ENCODE assay signal across 25 mouse cellular contexts in the genomic region with DNA sequence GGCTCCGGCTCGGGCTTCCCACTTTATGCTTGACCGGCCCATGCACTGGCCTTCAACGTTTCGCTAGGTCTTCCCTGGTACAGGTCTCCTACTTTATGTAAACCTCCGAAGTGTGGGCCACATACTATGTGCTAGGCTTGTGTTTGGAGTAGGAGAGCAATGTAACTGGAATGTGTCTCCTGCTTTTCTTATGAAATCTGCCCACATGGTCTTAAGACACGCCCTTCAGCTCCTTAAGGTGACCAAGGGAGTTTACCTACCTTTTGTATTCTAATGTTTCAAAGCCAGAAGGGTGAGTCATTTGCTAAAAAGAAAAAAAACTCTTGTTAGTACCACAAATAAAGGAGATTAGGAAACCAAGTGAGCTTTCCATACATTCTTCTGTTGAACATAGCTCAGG.
A peak's percentile ranks its signal among the peaks of the same experiment; 100 is the strongest.
DNase-seq lines count a peak whose midpoint lies in the region; ATAC-seq and TF ChIP-seq lines count a peak whose summit lies in the region.
"Had no signal": no experiment of that assay in that cellular context is flagged by ENCODE, and none has a peak within 500 bp of the region (broad histone marks: within the 10 kb centered on the region; RNA-seq: fewer than 3 reads in every experiment).

No protein-coding gene starts in this region.

- 86% methylated on average over 7 of the region's 7 CpGs for WGBS in embryonic facial prominence, embryonic 13.5 days
- 85% methylated on average over 7 of the region's 7 CpGs for WGBS in embryonic facial prominence, embryonic 10.5 days
- 62% methylated on average over 7 of the region's 7 CpGs for WGBS in stomach, postnatal 0 days

- TF ChIP-seq EP300 in stomach, postnatal 0 days (optimal IDR thresholded peaks at IDR 0.05), result no peak

- no peak overlapping the region for H3K9ac ChIP-seq in embryonic facial prominence, embryonic 13.5 days
- no peak overlapping the region for H3K9ac ChIP-seq in stomach, postnatal 0 days (ENCODE audit: low read length)
- H3K9ac ChIP-seq: embryonic facial prominence, embryonic 15.5 days; heart, embryonic 13.5 days; hindbrain, embryonic 13.5 days had no signal

- no peak overlapping the region for H3K4me3 ChIP-seq in embryonic facial prominence, embryonic 13.5 days
- H3K4me3 ChIP-seq in embryonic facial prominence, embryonic 10.5 days, result no peak overlapping the region
- H3K4me3 ChIP-seq in stomach, postnatal 0 days (ENCODE audit: low read depth, low read length), result no peak overlapping the region
- H3K4me3 ChIP-seq: embryonic facial prominence, embryonic 15.5 days; erythroblast, embryonic 14.5 days; forebrain, embryonic 10.5 days; gastrocnemius, adult 2 months; heart, embryonic 13.5 days; hindbrain, embryonic 13.5 days had no signal

- H3K27ac ChIP-seq in embryonic facial prominence, embryonic 13.5 days, result no peak overlapping the region
- no peak overlapping the region for H3K27ac ChIP-seq in embryonic facial prominence, embryonic 10.5 days (replicated peaks)
- peak overlapping the region; percentile 24; the same call in 1 of the 2 replicates for H3K27ac ChIP-seq in stomach, postnatal 0 days (replicated peaks)
- H3K27ac ChIP-seq: embryonic facial prominence, embryonic 15.5 days; forebrain, embryonic 10.5 days; gastrocnemius, adult 2 months; heart, embryonic 13.5 days; hindbrain, embryonic 13.5 days; hindbrain, postnatal 0 days had no signal

- H3K9me3 ChIP-seq in embryonic facial prominence, embryonic 13.5 days, result no peaks in the 10 kb centered on the region
- H3K9me3 ChIP-seq in embryonic facial prominence, embryonic 10.5 days, result no peaks in the 10 kb centered on the region
- H3K9me3 ChIP-seq in stomach, postnatal 0 days (ENCODE audit: control insufficient read depth, low read length), result no peaks in the 10 kb centered on the region
- H3K9me3 ChIP-seq: embryonic facial prominence, embryonic 15.5 days; forebrain, embryonic 10.5 days; heart, embryonic 13.5 days; hindbrain, embryonic 13.5 days had no signal

- no peak for DNase-seq in embryonic facial prominence, embryonic 10.5 days (ENCODE audit: low spot score)
- DNase-seq in R1 (ENCODE audit: low read depth, low spot score), result peak; percentile 16
- peak; percentile 61 for DNase-seq in lung, postnatal 36 days
- peak; percentile 37 for DNase-seq in stomach, postnatal 0 days (ENCODE audit: low spot score)
- no peak for DNase-seq in embryo, embryonic 9.5 days (ENCODE audit: extremely low spot score)
- no peak for DNase-seq in Muller cell, postnatal 12 days (ENCODE audit: inconsistent ontology term)
- DNase-seq: adrenal gland, postnatal 14 days; B cell, adult 2 months; cerebellum, adult 11-12 months; cerebellum, adult 9-10 months; cerebellum, postnatal 25 days; gastrocnemius, adult 2 months; gastrocnemius, postnatal 25 days; heart, postnatal 4 days had no signal

- no peaks in the 10 kb centered on the region for H3K36me3 ChIP-seq in embryonic facial prominence, embryonic 13.5 days
- H3K36me3 ChIP-seq in embryonic facial prominence, embryonic 10.5 days (replicated peaks), result no peaks in the 10 kb centered on the region
- H3K36me3 ChIP-seq in stomach, postnatal 0 days (ENCODE audit: control insufficient read depth, insufficient read depth, low read length), result no peaks in the 10 kb centered on the region
- H3K36me3 ChIP-seq: embryonic facial prominence, embryonic 15.5 days; forebrain, embryonic 10.5 days; G1E; heart, embryonic 13.5 days; hindbrain, embryonic 13.5 days had no signal

- no peak for TF ChIP-seq CTCF in stomach, postnatal 0 days (IDR thresholded peaks at IDR 0.05; ENCODE audit: low read depth)

- no peaks in the 10 kb centered on the region for H3K27me3 ChIP-seq in embryonic facial prominence, embryonic 13.5 days
- no peaks in the 10 kb centered on the region for H3K27me3 ChIP-seq in embryonic facial prominence, embryonic 10.5 days (replicated peaks; ENCODE audit: low read depth, poor library complexity, severe bottlenecking)
- no peaks in the 10 kb centered on the region for H3K27me3 ChIP-seq in stomach, postnatal 0 days (ENCODE audit: control insufficient read depth, insufficient read depth, low read length)
- H3K27me3 ChIP-seq: embryonic facial prominence, embryonic 15.5 days; hindbrain, embryonic 13.5 days had no signal

- 0 out of 2 replicates have a peak, but pooled peaks have one; percentile 15 for ATAC-seq in embryonic facial prominence, embryonic 13.5 days (ENCODE audit: insufficient number of reproducible peaks, insufficient read depth, low FRiP score, low TSS enrichment, low read depth)
- ATAC-seq in stomach, postnatal 0 days (ENCODE audit: low FRiP score, low TSS enrichment), result peak; percentile 95
- ATAC-seq: activated CD4-positive, CD25-positive, alpha-beta regulatory T cell, adult 4 months; CD4-positive, CD25-positive, alpha-beta regulatory T cell, adult 4 months; forebrain, embryonic 14.5 days; hindbrain, postnatal 0 days had no signal

- H3K4me1 ChIP-seq in embryonic facial prominence, embryonic 13.5 days, result 0 out of 2 replicates have a peak, but pooled peaks cover 2% of the 10 kb centered on the region
- H3K4me1 ChIP-seq in embryonic facial prominence, embryonic 10.5 days, result no peaks in the 10 kb centered on the region; the same call in 1 of the 2 replicates
- no peaks in the 10 kb centered on the region for H3K4me1 ChIP-seq in stomach, postnatal 0 days (replicated peaks; ENCODE audit: control insufficient read depth, insufficient read depth)
- H3K4me1 ChIP-seq: embryonic facial prominence, embryonic 15.5 days; heart, embryonic 13.5 days; hindbrain, embryonic 13.5 days had no signal

- no peak overlapping the region for H3K4me2 ChIP-seq in embryonic facial prominence, embryonic 13.5 days
- no peak overlapping the region for H3K4me2 ChIP-seq in stomach, postnatal 0 days (replicated peaks; ENCODE audit: low read depth)
- H3K4me2 ChIP-seq: embryonic facial prominence, embryonic 15.5 days; heart, embryonic 13.5 days; hindbrain, embryonic 13.5 days had no signal

Comparison
In these comparisons a context has a peak if more than half of its experiments do, and no peak if none do; other contexts are left out.
1. DNase-seq: peak in R1 (single experiment), lung, postnatal 36 days (single experiment) and stomach, postnatal 0 days (single experiment); none in embryonic facial prominence, embryonic 10.5 days (single experiment), embryo, embryonic 9.5 days (single experiment) and Muller cell, postnatal 12 days (single experiment).